Mouse (Mus musculus): ENCODE measurements around the gene Tbc1d22a. TPM values are rescaled to one million over a fixed set of nuclear protein-coding genes. Genes with fewer than 3 reads are reported as not detected.

Tbc1d22a gene
- polyA plus RNA-seq, 1 experiment = 30.5 TPM

- Histone ChIP-seq H3K4me2 (ENCODE audit: low read depth) (no peak overlapping the region), H3K79me2 (ENCODE audit: control insufficient read depth, insufficient read depth) (no peaks in the 10 kb centered on the region), H3K4me3 (no peak overlapping the region), H3ac (ENCODE audit: control insufficient read depth, insufficient read length) (no peak overlapping the region), H3K36me3 (ENCODE audit: control insufficient read depth, insufficient read depth) (peaks cover 18% of the 10 kb centered on the region), H3K27me3 (ENCODE audit: control insufficient read depth, insufficient read depth, insufficient read length) (no peaks in the 10 kb centered on the region)
- TF ChIP-seq MAX (IDR thresholded peaks at IDR 0.05; ENCODE audit: low read depth) (no peak), MYOG (IDR thresholded peaks at IDR 0.05; ENCODE audit: control insufficient read depth in 1 of 3, insufficient read depth in 1 of 3, insufficient read length in 2 of 3, low read depth in 2 of 3) (no peak), REST (IDR thresholded peaks at IDR 0.05; ENCODE audit: insufficient read depth, insufficient read length) (no peak), TCF3 (IDR thresholded peaks at IDR 0.05; ENCODE audit: insufficient read length, low read depth) (no peak), E2F4 (IDR thresholded peaks at IDR 0.05; ENCODE audit: insufficient read depth) (no peak), TCF12 (IDR thresholded peaks at IDR 0.05; ENCODE audit: insufficient read depth, poor library complexity, severe bottlenecking) (no peak), SRF (IDR thresholded peaks at IDR 0.05; ENCODE audit: control insufficient read depth, insufficient read length, low read depth) (no peak), MYOD1 (IDR thresholded peaks at IDR 0.05; ENCODE audit: control insufficient read depth in 1 of 3, insufficient read length in 2 of 3, low read depth in 2 of 3) (no peak), USF1 (IDR thresholded peaks at IDR 0.05; ENCODE audit: low read depth) (no peak)
Observed at GRCm38 (mm10) chr15:86243708-86244107, 29.4 kb downstream of the Tbc1d22a start.

GRCm38 (mm10) chr15:86244380-86244779 is 30.1 kb downstream of the Tbc1d22a start:
- peaks cover 18% of the 10 kb centered on the region for H3K36me3 ChIP-seq (ENCODE audit: control insufficient read depth, insufficient read depth)
- H3K4me2 ChIP-seq (ENCODE audit: low read depth) = peak overlapping the region; percentile 48
- no peak overlapping the region for H3ac ChIP-seq (ENCODE audit: control insufficient read depth, insufficient read length)
- TF ChIP-seq E2F4 (IDR thresholded peaks at IDR 0.05; ENCODE audit: insufficient read depth) = no peak
- no peak for TF ChIP-seq CEBPB (IDR thresholded peaks at IDR 0.05; ENCODE audit: insufficient read depth, poor library complexity, severe bottlenecking)
- TF ChIP-seq REST (IDR thresholded peaks at IDR 0.05; ENCODE audit: insufficient read depth, insufficient read length) = no peak
- TF ChIP-seq POLR2A (IDR thresholded peaks at IDR 0.05; ENCODE audit: insufficient read length, low read depth) = no peak
- no peak for TF ChIP-seq TCF3 (IDR thresholded peaks at IDR 0.05; ENCODE audit: insufficient read length, low read depth)
- no peak for TF ChIP-seq MYOD1 (IDR thresholded peaks at IDR 0.05; ENCODE audit: control insufficient read depth in 1 of 3, insufficient read length in 2 of 3, low read depth in 2 of 3)
- no peak for TF ChIP-seq MAX (IDR thresholded peaks at IDR 0.05; ENCODE audit: low read depth)
- no peak for TF ChIP-seq TCF12 (IDR thresholded peaks at IDR 0.05; ENCODE audit: insufficient read depth, poor library complexity, severe bottlenecking)
- no peak for TF ChIP-seq SRF (IDR thresholded peaks at IDR 0.05; ENCODE audit: control insufficient read depth, insufficient read length, low read depth)
- no peak for TF ChIP-seq POLR2AphosphoS2 (IDR thresholded peaks at IDR 0.05; ENCODE audit: insufficient read length, low read depth)
- TF ChIP-seq USF1 (IDR thresholded peaks at IDR 0.05; ENCODE audit: low read depth) = no peak
- no peak for TF ChIP-seq MYOG (IDR thresholded peaks at IDR 0.05; ENCODE audit: control insufficient read depth in 1 of 3, insufficient read depth in 1 of 3, insufficient read length in 2 of 3, low read depth in 2 of 3)
- H3K79me2 ChIP-seq (ENCODE audit: control insufficient read depth, insufficient read depth) = no peaks in the 10 kb centered on the region
- H3K27me3 ChIP-seq (ENCODE audit: control insufficient read depth, insufficient read depth, insufficient read length) = no peaks in the 10 kb centered on the region
- H3K4me3 ChIP-seq = no peak overlapping the region

GRCm38 (mm10) chr15:86250269-86250668 is 36.0 kb downstream of the Tbc1d22a start:
- H3K36me3 ChIP-seq (ENCODE audit: control insufficient read depth, insufficient read depth) = peaks cover 5% of the 10 kb centered on the region
- peak overlapping the region; percentile 43 for H3K4me2 ChIP-seq (ENCODE audit: low read depth)
- H3K79me2 ChIP-seq (ENCODE audit: control insufficient read depth, insufficient read depth) = no peaks in the 10 kb centered on the region
- H3K4me3 ChIP-seq = no peak overlapping the region
- no peaks in the 10 kb centered on the region for H3K27me3 ChIP-seq (ENCODE audit: control insufficient read depth, insufficient read depth, insufficient read length)
- no peak overlapping the region for H3ac ChIP-seq (ENCODE audit: control insufficient read depth, insufficient read length)
- no peak for TF ChIP-seq POLR2A (IDR thresholded peaks at IDR 0.05; ENCODE audit: insufficient read length, low read depth)
- TF ChIP-seq USF1 (IDR thresholded peaks at IDR 0.05; ENCODE audit: low read depth) = no peak
- TF ChIP-seq TCF3 (IDR thresholded peaks at IDR 0.05; ENCODE audit: insufficient read length, low read depth) = no peak
- no peak for TF ChIP-seq MAX (IDR thresholded peaks at IDR 0.05; ENCODE audit: low read depth)
- no peak for TF ChIP-seq MYOG (IDR thresholded peaks at IDR 0.05; ENCODE audit: control insufficient read depth in 1 of 3, insufficient read depth in 1 of 3, insufficient read length in 2 of 3, low read depth in 2 of 3)
- no peak for TF ChIP-seq POLR2AphosphoS2 (IDR thresholded peaks at IDR 0.05; ENCODE audit: insufficient read length, low read depth)
- no peak for TF ChIP-seq MYOD1 (IDR thresholded peaks at IDR 0.05; ENCODE audit: control insufficient read depth in 1 of 3, insufficient read length in 2 of 3, low read depth in 2 of 3)
- no peak for TF ChIP-seq E2F4 (IDR thresholded peaks at IDR 0.05; ENCODE audit: insufficient read depth)
- peak; percentile 38 for TF ChIP-seq SRF (IDR thresholded peaks at IDR 0.05; ENCODE audit: control insufficient read depth, insufficient read length, low read depth)

GRCm38 (mm10) chr15:86252130-86252529 is 37.9 kb downstream of the Tbc1d22a start:
- Histone ChIP-seq H3ac (ENCODE audit: control insufficient read depth, insufficient read length) (no peak overlapping the region), H3K36me3 (ENCODE audit: control insufficient read depth, insufficient read depth) (no peaks in the 10 kb centered on the region), H3K4me2 (ENCODE audit: low read depth) (no peak overlapping the region), H3K4me3 (no peak overlapping the region), H3K79me2 (ENCODE audit: control insufficient read depth, insufficient read depth) (no peaks in the 10 kb centered on the region), H3K27me3 (ENCODE audit: control insufficient read depth, insufficient read depth, insufficient read length) (no peaks in the 10 kb centered on the region)
- no peak for TF ChIP-seq SRF (IDR thresholded peaks at IDR 0.05; ENCODE audit: control insufficient read depth, insufficient read length, low read depth)
- TF ChIP-seq MYOD1 (IDR thresholded peaks at IDR 0.05; ENCODE audit: control insufficient read depth in 1 of 3, insufficient read length in 2 of 3, low read depth in 2 of 3) = no peak
- no peak for TF ChIP-seq USF1 (IDR thresholded peaks at IDR 0.05; ENCODE audit: low read depth)
- no peak for TF ChIP-seq MAX (IDR thresholded peaks at IDR 0.05; ENCODE audit: low read depth)
- no peak for TF ChIP-seq E2F4 (IDR thresholded peaks at IDR 0.05; ENCODE audit: insufficient read depth)
- no peak for TF ChIP-seq MYOG (IDR thresholded peaks at IDR 0.05; ENCODE audit: control insufficient read depth in 1 of 3, insufficient read depth in 1 of 3, insufficient read length in 2 of 3, low read depth in 2 of 3)
- TF ChIP-seq TCF3 (IDR thresholded peaks at IDR 0.05; ENCODE audit: insufficient read length, low read depth) = no peak
- TF ChIP-seq CEBPB (IDR thresholded peaks at IDR 0.05; ENCODE audit: insufficient read depth, poor library complexity, severe bottlenecking) = no peak
- TF ChIP-seq POLR2A (IDR thresholded peaks at IDR 0.05; ENCODE audit: insufficient read length, low read depth) = no peak
- no peak for TF ChIP-seq TCF12 (IDR thresholded peaks at IDR 0.05; ENCODE audit: insufficient read depth, poor library complexity, severe bottlenecking)
- no peak for TF ChIP-seq REST (IDR thresholded peaks at IDR 0.05; ENCODE audit: insufficient read depth, insufficient read length)
- TF ChIP-seq POLR2AphosphoS2 (IDR thresholded peaks at IDR 0.05; ENCODE audit: insufficient read length, low read depth) = no peak
